Mouse (Mus musculus) spleen, adult 2 months (tissue): ENCODE results near the gene Stk39.

Experiments
- CTCF ChIP-seq: fragments of 200-500 bp; IDR thresholded peaks from 2 replicates; pipeline ENCODE4 v1.5.1; 2011; ENCODE audit warnings: mild to moderate bottlenecking, inconsistent platforms; ENCODE audit not compliant: insufficient read depth, insufficient read length, insufficient replicate concordance; ENCODE audit errors: extremely low read depth
- POLR2A ChIP-seq: fragments of 200-500 bp; IDR thresholded peaks from 2 replicates; pipeline ENCODE4 v1.6.1; 2011; ENCODE audit warnings: low read depth, low read length, inconsistent platforms

DNA sequence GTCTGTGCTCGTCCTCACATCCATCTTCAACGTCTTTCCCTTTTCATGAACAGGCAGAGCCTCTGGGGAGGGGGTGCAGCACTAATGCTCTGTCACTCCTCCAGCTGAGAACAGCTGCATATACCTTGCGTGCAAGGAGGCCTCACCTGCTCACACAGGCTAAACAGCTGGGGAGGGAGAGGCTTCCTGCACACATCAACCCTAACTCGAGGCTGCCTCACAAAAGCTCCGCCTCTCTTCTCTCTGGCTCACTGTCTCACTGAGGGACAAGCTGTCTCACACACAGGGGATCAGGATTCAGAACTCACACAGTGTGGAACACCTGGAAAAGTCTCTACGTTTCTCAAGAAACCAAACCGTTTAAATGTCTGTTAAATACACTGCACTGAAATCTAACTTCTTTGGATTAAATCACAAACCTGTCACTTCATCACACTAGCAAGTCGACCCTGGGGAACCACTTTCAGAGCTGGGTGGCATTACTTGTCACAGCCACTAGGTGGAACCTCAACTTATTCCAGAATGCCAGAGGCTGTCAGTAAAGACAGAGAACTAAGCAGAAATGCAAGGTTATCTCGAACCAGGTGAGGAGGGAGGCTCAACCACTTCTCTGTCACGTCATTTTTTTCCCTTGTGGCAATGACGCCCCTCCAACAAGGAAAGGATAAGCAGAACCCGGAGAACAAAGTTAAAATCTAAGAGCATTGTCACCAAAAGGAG is 107.7 kb downstream of the Stk39 start:
- no peak for TF ChIP-seq POLR2A
- peak; percentile 29; the same call in 1 of the 2 replicates for TF ChIP-seq CTCF
